Mouse (Mus musculus): ENCODE measurements around the gene Lrig2.

DNA sequence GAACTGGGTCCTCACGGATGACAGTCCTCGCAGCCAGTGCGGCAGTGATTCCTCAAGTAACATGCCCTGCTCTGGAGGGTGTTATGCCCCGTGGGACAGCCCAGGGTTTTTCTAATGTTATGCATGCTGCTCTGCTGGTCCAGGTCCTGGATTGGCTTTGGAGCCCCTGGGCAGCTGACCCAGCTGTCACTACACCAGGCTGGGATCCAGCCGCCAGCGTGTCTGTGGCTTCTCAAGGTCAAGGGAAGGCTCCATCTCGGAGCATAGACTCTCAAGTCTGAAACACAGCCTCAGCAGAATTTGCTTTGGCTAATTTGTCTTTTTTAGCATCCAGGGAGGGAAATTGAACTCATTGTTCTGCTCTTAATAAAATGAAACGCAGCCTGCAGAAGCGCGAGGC lies 121.6 kb downstream of the Lrig2 start:
- TF ChIP-seq CTCF (IDR thresholded peaks at IDR 0.05; ENCODE audit: low read depth) (no peak), EP300 (IDR thresholded peaks at IDR 0.05; ENCODE audit: low read depth) (no peak)

Measured in liver, postnatal 0 days (tissue).